Mouse (Mus musculus): ENCODE results near the gene Rreb1.
A peak's percentile ranks its signal among the peaks of the same experiment; 100 is the strongest.

Gene Rreb1

GRCm38 (mm10) chr13:37854455-37855220 is 76.4 kb downstream of the Rreb1 start:
- peak in 1 of 2 experiments; percentile 35 for DNase-seq

DNA sequence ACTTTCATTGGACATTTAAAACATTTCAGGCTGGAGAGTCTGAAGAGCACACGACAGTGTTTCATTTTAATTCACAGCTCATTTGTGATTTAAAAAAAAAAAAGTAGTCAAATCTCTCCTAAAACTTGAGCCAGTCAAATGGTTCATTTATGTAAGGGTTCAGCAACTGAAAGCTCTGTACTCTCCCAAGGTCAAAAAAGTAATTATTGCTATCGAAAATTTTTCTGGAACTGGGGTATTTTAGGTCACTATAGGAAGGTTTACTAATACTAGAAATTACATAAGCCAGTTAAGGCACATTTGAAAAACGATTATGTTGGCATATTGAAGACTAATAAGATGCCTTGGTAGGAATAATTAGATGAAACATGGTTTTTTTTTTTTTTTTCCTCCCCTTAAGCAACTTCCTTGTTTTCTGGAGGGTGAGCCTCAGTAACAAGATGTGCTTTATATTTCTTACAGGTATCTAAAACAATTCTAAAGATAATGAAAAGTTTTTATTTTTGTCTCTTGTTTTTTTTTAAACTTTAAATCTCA is 77.1 kb downstream of the Rreb1 start:
- DNase-seq: no peak

DNA sequence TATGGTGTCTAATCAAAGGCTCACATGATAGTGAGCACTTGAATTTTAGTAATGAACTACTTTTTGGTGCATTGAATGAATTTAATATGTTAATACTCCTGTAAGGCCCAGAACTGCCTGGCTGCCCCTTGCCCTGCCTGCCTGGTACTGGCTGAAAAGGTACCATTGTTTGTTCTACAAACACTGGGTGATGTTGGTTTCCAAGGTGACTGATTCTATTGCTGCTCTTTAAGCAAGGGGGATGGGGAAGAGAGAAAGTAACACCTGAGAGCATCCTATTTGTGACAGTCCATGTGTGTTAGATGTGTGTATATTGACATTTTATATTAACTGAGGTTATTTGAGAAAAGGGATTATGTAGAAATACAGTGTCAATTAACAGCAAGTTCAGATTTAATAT is 77.6 kb downstream of the Rreb1 start:
- DNase-seq: no peak

- DNase-seq: no peak
Measured at GRCm38 (mm10) chr13:37856537-37856936, 78.3 kb downstream of the Rreb1 start.

DNA sequence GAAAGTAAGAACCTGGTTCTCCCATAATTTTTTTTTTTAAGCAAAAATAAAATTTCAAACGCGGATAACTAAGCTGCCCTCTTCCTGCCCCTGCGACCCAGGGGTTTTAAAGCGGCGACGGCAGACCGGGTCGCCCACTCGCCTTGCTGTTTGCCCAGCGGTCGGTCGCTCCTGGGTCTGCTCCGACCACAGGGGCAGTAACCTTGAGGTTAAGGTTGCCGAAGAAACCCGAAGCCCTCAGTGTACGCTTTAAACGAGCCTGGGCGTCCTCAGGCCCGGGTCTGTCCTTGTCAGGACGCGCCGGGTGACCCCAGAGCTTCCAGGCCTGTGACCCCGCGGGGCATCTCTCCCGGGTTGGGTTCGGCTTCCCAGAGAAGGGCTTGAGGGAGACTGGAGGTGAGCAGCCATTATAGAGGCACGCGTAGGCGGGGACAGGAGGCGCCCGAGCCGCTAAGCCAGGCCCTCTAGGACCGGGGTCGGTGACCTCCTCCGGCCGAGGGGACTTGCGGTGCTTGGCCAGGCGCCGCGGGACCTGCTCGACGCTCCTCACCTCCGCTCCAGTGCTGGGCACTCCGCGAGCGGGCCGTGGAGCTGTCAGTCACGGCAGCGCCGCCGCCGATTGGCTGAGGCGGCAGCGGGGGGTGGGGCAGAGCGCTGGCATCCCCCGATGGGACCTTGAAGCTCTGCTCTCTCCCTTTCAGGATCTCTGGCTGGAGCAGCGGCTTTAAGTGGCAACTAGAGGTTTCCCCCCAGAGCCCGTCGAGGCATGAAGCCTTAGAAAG is 79.3 kb downstream of the Rreb1 start:
- peak; percentile 92 to 95 for DNase-seq

GRCm38 (mm10) chr13:37858066-37858501 is 79.9 kb downstream of the Rreb1 start:
- DNase-seq: peak in 1 of 2 experiments; percentile 56

DNA sequence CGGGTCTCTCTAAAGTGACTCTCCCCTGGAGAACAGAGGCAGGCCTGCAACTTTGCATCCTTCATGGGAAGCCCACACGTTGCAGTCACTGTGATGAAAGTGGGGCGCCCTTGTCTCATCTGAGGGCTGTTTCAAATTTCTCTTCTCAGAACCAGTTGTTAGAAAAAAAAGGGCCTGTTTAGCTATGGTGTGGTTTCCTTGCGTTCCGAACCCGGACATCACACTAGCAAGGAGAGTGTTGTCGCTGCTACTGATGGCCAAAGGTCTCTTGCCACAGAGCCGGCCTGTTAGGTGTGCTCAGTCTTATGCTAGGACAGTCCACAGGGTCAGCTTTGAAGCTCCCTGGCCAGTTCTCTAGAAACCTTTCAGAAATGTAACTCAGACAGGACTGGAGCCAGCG is 80.3 kb downstream of the Rreb1 start:
- DNase-seq: no peak

DNA sequence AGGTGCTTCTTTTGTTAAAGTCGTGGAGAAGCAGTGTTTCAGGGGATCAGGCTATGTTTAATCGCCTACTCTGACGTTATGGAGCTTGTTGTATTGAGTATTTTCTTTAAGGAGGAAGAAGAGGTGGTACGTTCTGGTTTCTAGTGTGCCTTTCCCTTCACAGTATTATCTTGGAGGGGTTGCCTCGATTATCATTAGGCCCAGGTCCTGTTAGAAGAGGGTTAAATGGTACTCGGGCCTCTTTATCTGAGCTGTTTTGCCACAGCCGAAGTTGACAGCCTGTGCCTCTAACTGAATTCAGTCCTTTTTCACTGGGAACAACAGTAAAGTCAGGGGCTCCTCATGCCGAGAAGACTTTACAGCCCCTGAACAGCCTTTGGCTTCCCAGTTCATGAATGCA is 81.6 kb downstream of the Rreb1 start:
- DNase-seq: no peak

- no peak for DNase-seq
Measured at GRCm38 (mm10) chr13:37860204-37860603, 82.0 kb downstream of the Rreb1 start.

DNA sequence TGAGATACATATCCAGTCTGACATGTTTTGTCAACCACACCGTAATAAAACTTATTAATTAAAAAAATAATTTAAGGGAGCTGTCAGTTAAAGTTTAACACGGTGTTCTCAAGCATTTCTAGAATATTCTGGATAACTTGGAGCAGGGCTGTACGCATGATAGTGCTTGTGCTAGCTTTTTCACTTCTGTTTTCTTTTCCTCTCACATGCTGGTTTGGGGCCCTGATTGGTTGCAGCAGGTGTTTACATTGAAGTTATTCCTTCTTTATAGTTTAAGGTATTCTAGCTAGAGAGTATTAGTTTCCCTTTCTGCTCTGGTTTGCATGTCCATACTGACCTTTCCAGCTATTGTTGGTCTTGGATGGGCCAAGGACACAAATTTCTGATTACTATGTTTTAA is 82.6 kb downstream of the Rreb1 start:
- no peak for DNase-seq

- no peak for DNase-seq
Measured at GRCm38 (mm10) chr13:37862492-37862891, 84.3 kb downstream of the Rreb1 start.

DNA sequence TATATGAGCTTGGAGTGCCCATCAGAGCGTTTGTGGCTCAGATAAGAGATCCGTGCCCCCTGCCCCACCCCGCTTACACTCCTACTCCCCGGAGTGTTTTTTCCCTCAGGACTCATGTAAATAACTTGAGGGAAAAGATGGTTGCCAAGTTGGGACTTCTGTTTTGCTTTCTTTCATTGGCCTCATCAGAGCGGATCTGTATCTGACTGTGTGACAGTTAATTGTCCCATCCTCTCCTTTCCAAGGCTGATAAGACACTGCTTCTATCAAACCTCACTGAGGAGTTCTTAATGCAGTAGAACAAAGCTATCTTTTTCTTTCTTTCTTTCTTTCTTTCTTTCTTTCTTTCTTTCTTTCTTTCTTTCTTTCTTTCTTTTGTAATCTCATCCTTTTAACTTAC is 85.4 kb downstream of the Rreb1 start:
- no peak for DNase-seq

GRCm38 (mm10) chr13:37864697-37865096 is 86.5 kb downstream of the Rreb1 start:
- DNase-seq: no peak

- DNase-seq: peak; percentile 44 to 60
Measured at GRCm38 (mm10) chr13:37866296-37866695, 88.1 kb downstream of the Rreb1 start.

DNA sequence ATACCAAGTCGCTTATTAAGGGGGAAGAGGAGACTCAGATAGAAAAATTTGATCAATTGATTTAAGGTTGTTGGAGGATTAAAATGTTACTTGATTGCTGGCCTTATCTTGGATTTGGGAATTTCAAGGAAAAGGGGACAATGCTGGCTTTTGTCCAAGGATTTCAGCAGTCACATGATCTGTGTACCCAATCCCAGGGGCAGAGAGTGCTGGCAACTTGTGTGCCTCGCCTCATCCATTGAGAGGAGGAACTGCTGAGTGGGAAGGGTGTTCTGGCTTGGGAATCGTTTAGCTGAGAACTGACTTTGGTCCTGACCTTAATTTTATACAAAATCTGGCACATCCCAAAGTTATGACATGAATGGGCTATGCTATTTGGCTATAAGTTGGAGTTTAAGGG is 88.6 kb downstream of the Rreb1 start:
- DNase-seq: no peak

GRCm38 (mm10) chr13:37870118-37870908 is 92.1 kb downstream of the Rreb1 start:
- no peak for DNase-seq

DNA sequence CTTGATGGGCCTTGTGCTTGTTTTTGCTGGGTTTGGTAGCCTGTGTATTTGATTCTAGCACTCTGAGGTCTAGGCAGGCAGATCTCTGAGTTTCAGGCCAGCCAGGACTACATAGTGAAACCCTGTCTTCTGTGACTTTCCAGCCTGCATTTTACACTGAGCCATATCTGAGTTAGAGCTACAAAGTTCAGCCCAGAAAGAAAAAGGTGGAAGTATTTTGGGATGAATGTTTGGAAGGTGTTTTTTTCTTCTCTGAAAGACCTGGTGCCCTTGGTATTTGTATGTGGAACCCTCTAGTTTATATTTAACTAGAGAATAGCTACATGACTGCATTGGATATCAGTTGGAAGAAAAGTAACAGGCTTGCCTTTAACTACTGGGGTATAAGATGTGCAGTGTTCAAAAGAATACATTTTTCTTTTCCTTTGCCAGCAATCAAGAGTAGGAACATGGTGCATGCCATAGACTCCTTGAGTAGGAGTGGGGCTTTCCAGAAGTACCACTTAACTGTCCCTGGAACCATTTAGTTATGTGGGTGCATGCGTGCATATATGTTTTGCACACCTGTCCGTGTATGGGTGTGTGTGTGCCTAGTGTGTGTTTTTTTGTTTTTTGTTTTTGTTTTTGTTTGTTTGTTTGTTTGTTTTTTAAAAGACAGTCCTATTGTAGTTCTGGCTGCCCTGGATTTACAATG is 94.1 kb downstream of the Rreb1 start:
- DNase-seq: no peak

DNA sequence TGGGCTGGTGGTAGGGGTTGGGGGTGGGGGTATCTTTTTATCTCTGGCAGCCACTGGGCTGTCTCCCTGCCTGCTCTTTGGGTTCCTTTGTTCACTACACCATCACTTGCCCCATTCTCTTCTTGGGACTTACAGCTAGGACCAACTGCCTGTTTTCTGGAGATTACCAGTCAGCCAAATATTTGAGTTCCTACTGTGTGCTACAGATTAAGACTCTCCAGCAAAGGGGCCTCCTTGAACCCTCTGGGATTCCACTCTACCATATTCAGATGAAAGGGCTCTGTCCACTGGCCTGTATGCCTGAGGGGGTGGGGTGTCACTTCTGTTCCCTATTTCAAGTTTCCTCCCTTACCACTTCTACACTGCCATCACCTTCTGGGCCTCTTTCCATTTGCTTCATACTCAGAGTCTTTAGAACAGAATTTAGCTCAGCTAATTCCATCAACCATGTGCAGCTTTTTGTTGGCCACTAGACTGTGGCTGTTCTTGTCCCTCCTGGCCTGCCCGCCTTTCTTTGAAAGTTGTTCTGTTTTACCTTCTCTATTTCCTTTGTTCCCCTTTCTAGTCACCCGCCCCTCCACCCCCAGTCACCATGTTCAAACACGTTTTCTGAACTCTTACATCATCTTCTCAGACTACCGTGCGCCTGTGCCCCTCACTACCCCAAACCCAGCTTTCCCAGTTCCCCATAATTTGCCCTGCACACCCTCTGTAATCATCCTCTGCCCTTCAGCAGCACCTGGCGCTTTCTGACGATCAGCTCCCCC is 95.1 kb downstream of the Rreb1 start:
- no peak for DNase-seq

DNA sequence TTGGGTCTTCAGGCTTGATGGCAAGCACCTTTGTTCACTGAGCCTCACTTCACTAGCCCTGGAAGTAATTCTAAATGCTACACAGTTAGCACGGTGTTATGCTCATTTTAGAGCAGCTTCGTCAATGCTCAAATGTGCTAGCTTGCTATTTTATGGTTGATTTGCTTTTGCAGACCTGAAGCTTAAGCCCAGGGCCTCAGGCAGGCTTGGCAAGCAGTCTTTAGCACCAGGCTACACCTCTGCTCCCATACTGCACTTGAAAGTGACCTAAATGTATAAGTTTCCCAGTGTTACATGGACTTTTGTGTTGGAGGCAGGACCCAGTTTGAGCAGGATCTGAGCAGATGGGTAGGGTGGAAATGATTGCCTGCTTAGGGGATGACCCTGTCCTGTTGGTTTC is 97.7 kb downstream of the Rreb1 start:
- no peak for DNase-seq

DNA sequence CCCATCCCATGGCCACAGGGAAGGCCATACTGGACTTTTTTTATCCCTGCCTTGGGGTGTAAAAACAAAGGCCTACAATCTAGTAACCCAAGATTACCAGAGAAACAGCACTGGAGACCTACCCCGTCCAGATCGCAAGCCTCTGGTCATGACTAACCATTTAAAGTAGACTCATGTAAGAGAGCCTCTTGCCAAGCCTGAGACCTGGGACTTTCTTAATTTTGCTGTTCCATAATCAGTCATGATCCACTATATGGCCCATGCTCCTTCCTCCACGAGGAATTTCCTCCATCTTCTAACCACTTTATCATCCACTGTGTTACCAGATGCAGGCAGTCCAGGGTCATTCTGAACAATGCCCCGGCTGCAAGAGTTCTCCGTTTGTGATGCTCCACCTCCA is 98.2 kb downstream of the Rreb1 start:
- DNase-seq: no peak

GRCm38 (mm10) chr13:37876836-37877235 is 98.6 kb downstream of the Rreb1 start:
- no peak for DNase-seq

DNA sequence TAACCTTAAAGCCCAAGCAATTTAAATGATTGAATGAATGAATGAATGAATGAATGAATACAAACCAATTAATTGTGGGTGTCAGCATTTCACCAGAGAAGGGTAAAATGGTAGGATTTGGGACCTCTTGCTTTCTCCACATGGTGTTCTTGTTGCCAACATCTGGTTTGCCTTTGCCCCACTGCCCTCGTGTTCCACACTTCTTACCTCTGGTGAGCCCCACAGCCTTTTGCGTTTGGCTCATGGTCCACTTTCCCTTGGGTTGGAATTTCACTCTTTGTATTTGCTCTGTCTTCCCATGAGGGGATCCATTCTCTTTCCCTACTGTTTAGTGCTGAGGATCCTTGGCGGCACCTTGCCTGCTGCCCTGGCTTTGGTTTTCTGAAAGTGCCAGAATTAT is 99.0 kb downstream of the Rreb1 start:
- DNase-seq: no peak

Data from lung, adult 18-20 months (tissue).